16 mouse cellular contexts compared by ENCODE assay signal in genomic region chr3:98055008-98055345, GRCm38 (mm10). TPM values are rescaled to one million over a fixed set of nuclear protein-coding genes. Genes with fewer than 3 reads are reported as not detected.
DNase-seq lines count a peak whose midpoint lies in the region; ATAC-seq lines count a peak whose summit lies in the region.
"Had no signal": no experiment of that assay in that cellular context is flagged by ENCODE, and none has a peak within 500 bp of the region (broad histone marks: within the 10 kb centered on the region; RNA-seq: fewer than 3 reads in every experiment).

No protein-coding gene starts in this region.

- no peaks in the 10 kb centered on the region for H3K36me3 ChIP-seq in forebrain, embryonic 13.5 days (ENCODE audit: poor library complexity, severe bottlenecking)
- H3K36me3 ChIP-seq in forebrain, embryonic 12.5 days (replicated peaks), result no peaks in the 10 kb centered on the region; the same call in 1 of the 2 replicates
- H3K36me3 ChIP-seq in forebrain, embryonic 14.5 days (ENCODE audit: control insufficient read depth, insufficient read depth, low read length), result no peaks in the 10 kb centered on the region
- peaks cover 8% of the 10 kb centered on the region; the same call in 1 of the 2 replicates for H3K36me3 ChIP-seq in liver, embryonic 13.5 days
- H3K36me3 ChIP-seq: embryonic facial prominence, embryonic 12.5 days; neural tube, embryonic 13.5 days had no signal

- H3K9me3 ChIP-seq in forebrain, embryonic 13.5 days (replicated peaks), result no peaks in the 10 kb centered on the region
- no peaks in the 10 kb centered on the region for H3K9me3 ChIP-seq in forebrain, embryonic 12.5 days
- no peaks in the 10 kb centered on the region for H3K9me3 ChIP-seq in forebrain, embryonic 14.5 days (replicated peaks; ENCODE audit: control insufficient read depth, low read length)
- H3K9me3 ChIP-seq in liver, embryonic 13.5 days (replicated peaks), result no peaks in the 10 kb centered on the region
- H3K9me3 ChIP-seq: embryonic facial prominence, embryonic 12.5 days; neural tube, embryonic 13.5 days had no signal

- WGBS in forebrain, embryonic 13.5 days, result 44% methylated on average over 6 of the region's 6 CpGs
- WGBS in forebrain, embryonic 12.5 days, result 58% methylated on average over 6 of the region's 6 CpGs
- WGBS in forebrain, embryonic 14.5 days, result 42% methylated on average over 6 of the region's 6 CpGs
- 27% methylated on average over 6 of the region's 6 CpGs for WGBS in liver, embryonic 13.5 days (ENCODE audit: insufficient replicate concordance)

- H3K27ac ChIP-seq in forebrain, embryonic 13.5 days, result 0 out of 2 replicates have a peak overlapping the region, but pooled peaks have one; percentile 22
- no peak overlapping the region for H3K27ac ChIP-seq in forebrain, embryonic 12.5 days
- H3K27ac ChIP-seq in forebrain, embryonic 14.5 days (ENCODE audit: low read depth, low read length), result no peak overlapping the region
- peak overlapping the region; percentile 69 for H3K27ac ChIP-seq in liver, embryonic 13.5 days
- H3K27ac ChIP-seq: neural tube, embryonic 13.5 days had no signal

- peaks cover 74% of the 10 kb centered on the region for H3K4me1 ChIP-seq in forebrain, embryonic 13.5 days
- peaks cover 43% of the 10 kb centered on the region for H3K4me1 ChIP-seq in forebrain, embryonic 12.5 days
- H3K4me1 ChIP-seq in forebrain, embryonic 14.5 days (ENCODE audit: control insufficient read depth, insufficient read depth, low read length), result peaks cover 41% of the 10 kb centered on the region
- peaks cover 84% of the 10 kb centered on the region for H3K4me1 ChIP-seq in liver, embryonic 13.5 days (replicated peaks)

- no peak overlapping the region for H3K9ac ChIP-seq in forebrain, embryonic 13.5 days
- H3K9ac ChIP-seq in forebrain, embryonic 12.5 days, result no peak overlapping the region
- H3K9ac ChIP-seq in forebrain, embryonic 14.5 days (ENCODE audit: low read length), result no peak overlapping the region
- no peak overlapping the region for H3K9ac ChIP-seq in liver, embryonic 13.5 days
- H3K9ac ChIP-seq: embryonic facial prominence, embryonic 12.5 days; neural tube, embryonic 13.5 days had no signal

- ATAC-seq in forebrain, embryonic 13.5 days, result peak; percentile 34; the same call in 1 of the 2 replicates
- no peak for ATAC-seq in forebrain, embryonic 12.5 days (ENCODE audit: low FRiP score)
- peak; percentile 3; the same call in 1 of the 2 replicates for ATAC-seq in forebrain, embryonic 14.5 days
- ATAC-seq in liver, embryonic 13.5 days (ENCODE audit: low read depth), result peak; percentile 82
- no peak for ATAC-seq in granulocyte monocyte progenitor cell, adult 5-6 weeks (replicated peaks; ENCODE audit: poor library complexity, severe bottlenecking)
- no peak for ATAC-seq in monocyte, adult 5-6 weeks (replicated peaks; ENCODE audit: insufficient number of reproducible peaks, low FRiP score, low TSS enrichment, poor library complexity, severe bottlenecking)
- ATAC-seq: hindbrain, embryonic 16.5 days; midbrain, embryonic 16.5 days had no signal

- H3K27me3 ChIP-seq in forebrain, embryonic 13.5 days, result no peaks in the 10 kb centered on the region
- H3K27me3 ChIP-seq in forebrain, embryonic 12.5 days, result 0 out of 2 replicates have a peak, but pooled peaks cover 4% of the 10 kb centered on the region
- no peaks in the 10 kb centered on the region for H3K27me3 ChIP-seq in forebrain, embryonic 14.5 days (replicated peaks; ENCODE audit: control insufficient read depth, insufficient read depth, low read length)
- H3K27me3 ChIP-seq in liver, embryonic 13.5 days, result no peaks in the 10 kb centered on the region
- H3K27me3 ChIP-seq: embryonic facial prominence, embryonic 12.5 days; neural tube, embryonic 13.5 days had no signal

- H3K4me3 ChIP-seq in forebrain, embryonic 13.5 days, result no peak overlapping the region
- no peak overlapping the region for H3K4me3 ChIP-seq in forebrain, embryonic 12.5 days (replicated peaks)
- no peak overlapping the region for H3K4me3 ChIP-seq in forebrain, embryonic 14.5 days (ENCODE audit: low read depth, low read length)
- H3K4me3 ChIP-seq in liver, embryonic 13.5 days (replicated peaks), result no peak overlapping the region
- H3K4me3 ChIP-seq: embryonic facial prominence, embryonic 12.5 days; neural tube, embryonic 13.5 days had no signal

- peak; percentile 82 for DNase-seq in MEL-GATA-1-ER (ENCODE audit: extremely low read depth, low read depth)
- peak; percentile 67 for DNase-seq in forebrain, embryonic 14.5 days (ENCODE audit: low spot score)
- DNase-seq in liver, embryonic 13.5 days, result no peak
- DNase-seq in testis, postnatal 10 days (ENCODE audit: low spot score), result no peak
- DNase-seq: adrenal gland, postnatal 10 days; cerebellum, postnatal 25 days; lung, postnatal 36 days; thymus, postnatal 36 days had no signal

- no peak overlapping the region for H3K4me2 ChIP-seq in forebrain, embryonic 13.5 days
- no peak overlapping the region for H3K4me2 ChIP-seq in forebrain, embryonic 12.5 days
- H3K4me2 ChIP-seq in forebrain, embryonic 14.5 days (ENCODE audit: low read length), result no peak overlapping the region
- H3K4me2 ChIP-seq in liver, embryonic 13.5 days, result peak overlapping the region; percentile 25
- H3K4me2 ChIP-seq: embryonic facial prominence, embryonic 12.5 days; neural tube, embryonic 13.5 days had no signal

RNA-seq across cellular contexts. Expression of gene Notch2, which starts 41.6 kb away (rescaled TPM):
- polyA plus RNA-seq in forebrain, embryonic 13.5 days (2015; fragmentation: Nextera tagmentation; extraction: Ambion mirVana), result 18.6 and 19.9 TPM in 2 replicates
- 27.6 and 29.0 TPM in 2 replicates for polyA plus RNA-seq in forebrain, embryonic 12.5 days (2016; fragmentation: Nextera tagmentation; extraction: Ambion mirVana)
- 13.6 and 18.1 TPM in 2 replicates for polyA plus RNA-seq in forebrain, embryonic 14.5 days (2014; fragmentation: Nextera tagmentation; extraction: Ambion mirVana)
- 4.8 and 5.7 TPM in 2 replicates for polyA plus RNA-seq in liver, embryonic 13.5 days (2015; fragmentation: Nextera tagmentation; extraction: Ambion mirVana)
- 27.9 TPM in 2 replicates for total RNA-seq in granulocyte monocyte progenitor cell, adult 5-6 weeks (2014; fragmentation: Nextera tagmentation)
- 23.1 and 31.3 TPM in 2 replicates for total RNA-seq in granulocyte monocyte progenitor cell, adult 5-6 weeks (2017)
- 127 to 158 TPM (median 135 TPM) in 3 replicates for total RNA-seq in monocyte, adult 5-6 weeks (2017)

Comparison
In these comparisons a context has a peak if more than half of its experiments do, and no peak if none do; other contexts are left out.
1. ATAC-seq: peak in forebrain, embryonic 13.5 days (single experiment), forebrain, embryonic 14.5 days (single experiment) and liver, embryonic 13.5 days (single experiment); none in forebrain, embryonic 12.5 days (single experiment), granulocyte monocyte progenitor cell, adult 5-6 weeks (single experiment) and monocyte, adult 5-6 weeks (single experiment).
2. H3K27ac ChIP-seq: peak in forebrain, embryonic 13.5 days (single experiment) and liver, embryonic 13.5 days (single experiment); none in forebrain, embryonic 12.5 days (single experiment) and forebrain, embryonic 14.5 days (single experiment).
3. DNase-seq: peak in MEL-GATA-1-ER (single experiment) and forebrain, embryonic 14.5 days (single experiment); none in liver, embryonic 13.5 days (single experiment) and testis, postnatal 10 days (single experiment).